Mouse (Mus musculus) lung, postnatal 36 days (tissue): ENCODE data around the gene Rps29.
"Not testable (repeated sequence)": the region's sequence is repeated elsewhere in the genome, so short reads cannot be mapped to it uniquely, and the experiment has no call there.

Experiments
- DNase-seq: peaks from one replicate; pipeline ENCODE4 v3.0.0; 2022; ENCODE audit warnings: mixed read lengths

Rps29 gene

GRCm38 (mm10) chr12:69177526-69177925, 18.5 kb upstream of the Rps29 start:
- DNase-seq, result no peak

- no peak for DNase-seq
Observed at GRCm38 (mm10) chr12:69175975-69176374, 17.0 kb upstream of the Rps29 start.

- no peak for DNase-seq
Observed at GRCm38 (mm10) chr12:69171307-69171706, 12.3 kb upstream of the Rps29 start.

- DNase-seq, result peak; percentile 92
Observed at GRCm38 (mm10) chr12:69168461-69169106, 9.6 kb upstream of the Rps29 start, which contains the start of gene Lrr1. TSS of gene Lrr1 (plus strand) at chr12:69168814.

GRCm38 (mm10) chr12:69167656-69168460, 8.9 kb upstream of the Rps29 start:
- no peak for DNase-seq

- DNase-seq, result not testable (repeated sequence)
Observed at GRCm38 (mm10) chr12:69166861-69167581, 8.0 kb upstream of the Rps29 start.

GRCm38 (mm10) chr12:69164904-69165303, 5.9 kb upstream of the Rps29 start:
- no peak for DNase-seq

GRCm38 (mm10) chr12:69163586-69163985, 4.6 kb upstream of the Rps29 start:
- DNase-seq, result not testable (repeated sequence)

- not testable (repeated sequence) for DNase-seq
Observed at GRCm38 (mm10) chr12:69160677-69161076, 1.7 kb upstream of the Rps29 start.

- peak; percentile 63 for DNase-seq
Observed at GRCm38 (mm10) chr12:69159578-69159940, 573 bp upstream of the Rps29 start.

GRCm38 (mm10) chr12:69158366-69158764, 621 bp downstream of the Rps29 start:
- DNase-seq, result no peak

GRCm38 (mm10) chr12:69157107-69157506, 1.9 kb downstream of the Rps29 start:
- no peak for DNase-seq

GRCm38 (mm10) chr12:69156436-69156835, 2.5 kb downstream of the Rps29 start:
- DNase-seq, result no peak

- no peak for DNase-seq
Observed at GRCm38 (mm10) chr12:69155923-69156322, 3.1 kb downstream of the Rps29 start.

GRCm38 (mm10) chr12:69150049-69150448, 8.9 kb downstream of the Rps29 start:
- DNase-seq, result no peak

- no peak for DNase-seq
Observed at GRCm38 (mm10) chr12:69147166-69147735, 11.7 kb downstream of the Rps29 start.

GRCm38 (mm10) chr12:69143460-69143859, 15.5 kb downstream of the Rps29 start:
- DNase-seq, result no peak

- no peak for DNase-seq
Observed at GRCm38 (mm10) chr12:69139841-69140240, 19.1 kb downstream of the Rps29 start.

GRCm38 (mm10) chr12:69139201-69139600, 19.8 kb downstream of the Rps29 start:
- no peak for DNase-seq

- peak; percentile 57 for DNase-seq
Observed at GRCm38 (mm10) chr12:69131981-69132380, 27.0 kb downstream of the Rps29 start.

- no peak for DNase-seq
Observed at GRCm38 (mm10) chr12:69131267-69131666, 27.7 kb downstream of the Rps29 start.

GRCm38 (mm10) chr12:69130486-69130885, 28.5 kb downstream of the Rps29 start:
- DNase-seq, result no peak

GRCm38 (mm10) chr12:69129634-69130310, 29.2 kb downstream of the Rps29 start:
- peak; percentile 1 for DNase-seq
